Mouse (Mus musculus): Measurements from ENCODE around the gene Pip4k2b.

GRCm38 (mm10) chr11:97678301-97678700, 66.2 kb downstream of the Pip4k2b start:
- TF ChIP-seq POLR2A (IDR thresholded peaks at IDR 0.05; ENCODE audit: low read depth, low read length): no peak
- no peak for TF ChIP-seq CTCF (IDR thresholded peaks at IDR 0.05; ENCODE audit: extremely low read depth, insufficient read depth, insufficient read length, insufficient replicate concordance)
